Mouse (Mus musculus): Measurements from ENCODE around the gene Cdh23. TPM values are rescaled to one million over a fixed set of nuclear protein-coding genes. Genes with fewer than 3 reads are reported as not detected.

Gene Cdh23
- polyA plus RNA-seq, 1 experiment = 2.1 TPM

GRCm38 (mm10) chr10:60516286-60516685 lies 180.0 kb downstream of the Cdh23 start:
- peaks cover 15% of the 10 kb centered on the region for H3K27me3 ChIP-seq (ENCODE audit: control insufficient read depth, insufficient read depth, insufficient read length)
- H3K4me3 ChIP-seq = no peak overlapping the region
- H3ac ChIP-seq (ENCODE audit: control insufficient read depth, insufficient read length) = no peak overlapping the region
- H3K36me3 ChIP-seq (ENCODE audit: control insufficient read depth, insufficient read depth) = no peaks in the 10 kb centered on the region
- H3K79me2 ChIP-seq (ENCODE audit: control insufficient read depth, insufficient read depth) = no peaks in the 10 kb centered on the region
- no peak overlapping the region for H3K4me2 ChIP-seq (ENCODE audit: low read depth)
- no peak for TF ChIP-seq SRF (IDR thresholded peaks at IDR 0.05; ENCODE audit: control insufficient read depth, insufficient read length, low read depth)
- no peak for TF ChIP-seq REST (IDR thresholded peaks at IDR 0.05; ENCODE audit: insufficient read depth, insufficient read length)
- TF ChIP-seq POLR2AphosphoS2 (IDR thresholded peaks at IDR 0.05; ENCODE audit: insufficient read length, low read depth) = no peak
- TF ChIP-seq POLR2A (IDR thresholded peaks at IDR 0.05; ENCODE audit: insufficient read length, low read depth) = no peak
- no peak for TF ChIP-seq USF1 (IDR thresholded peaks at IDR 0.05; ENCODE audit: low read depth)
- TF ChIP-seq TCF12 (IDR thresholded peaks at IDR 0.05; ENCODE audit: insufficient read depth, poor library complexity, severe bottlenecking) = no peak
- no peak for TF ChIP-seq MYOG (IDR thresholded peaks at IDR 0.05; ENCODE audit: control insufficient read depth in 1 of 3, insufficient read depth in 1 of 3, insufficient read length in 2 of 3, low read depth in 2 of 3)
- no peak for TF ChIP-seq CEBPB (IDR thresholded peaks at IDR 0.05; ENCODE audit: insufficient read depth, poor library complexity, severe bottlenecking)
- no peak for TF ChIP-seq E2F4 (IDR thresholded peaks at IDR 0.05; ENCODE audit: insufficient read depth)
- TF ChIP-seq MYOD1 (IDR thresholded peaks at IDR 0.05; ENCODE audit: control insufficient read depth in 1 of 3, insufficient read length in 2 of 3, low read depth in 2 of 3) = no peak
- TF ChIP-seq MAX (IDR thresholded peaks at IDR 0.05; ENCODE audit: low read depth) = no peak
- TF ChIP-seq TCF3 (IDR thresholded peaks at IDR 0.05; ENCODE audit: insufficient read length, low read depth) = no peak

DNA sequence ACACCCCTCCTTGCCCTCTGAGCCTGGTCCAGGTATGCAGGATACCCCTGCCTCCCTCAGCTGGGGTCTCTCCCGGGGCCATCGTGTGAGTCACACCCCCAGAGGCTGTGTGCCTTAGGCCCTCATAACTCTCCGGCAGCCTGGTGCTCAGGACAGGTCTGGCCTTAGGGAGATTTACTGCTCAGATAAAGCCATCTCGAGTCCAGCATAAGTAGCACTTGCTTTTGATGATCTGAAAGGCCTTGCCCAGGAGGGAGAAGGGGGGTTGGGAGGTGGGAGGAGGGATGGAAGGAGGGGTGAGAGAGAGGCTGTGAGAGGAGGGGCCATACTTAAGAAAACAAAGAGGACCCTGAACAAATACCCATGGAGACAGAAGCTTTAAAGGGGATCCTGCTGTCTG lies 197.8 kb downstream of the Cdh23 start:
- no peaks in the 10 kb centered on the region for H3K36me3 ChIP-seq (ENCODE audit: control insufficient read depth, insufficient read depth)
- H3K4me2 ChIP-seq (ENCODE audit: low read depth) = no peak overlapping the region
- TF ChIP-seq POLR2A (IDR thresholded peaks at IDR 0.05; ENCODE audit: insufficient read length, low read depth) (no peak), POLR2AphosphoS2 (IDR thresholded peaks at IDR 0.05; ENCODE audit: insufficient read length, low read depth) (no peak), MAX (IDR thresholded peaks at IDR 0.05; ENCODE audit: low read depth) (no peak), TCF3 (IDR thresholded peaks at IDR 0.05; ENCODE audit: insufficient read length, low read depth) (no peak), REST (IDR thresholded peaks at IDR 0.05; ENCODE audit: insufficient read depth, insufficient read length) (no peak), MYOG (IDR thresholded peaks at IDR 0.05; ENCODE audit: control insufficient read depth in 1 of 3, insufficient read depth in 1 of 3, insufficient read length in 2 of 3, low read depth in 2 of 3) (no peak), E2F4 (IDR thresholded peaks at IDR 0.05; ENCODE audit: insufficient read depth) (no peak), TCF12 (IDR thresholded peaks at IDR 0.05; ENCODE audit: insufficient read depth, poor library complexity, severe bottlenecking) (no peak), CEBPB (IDR thresholded peaks at IDR 0.05; ENCODE audit: insufficient read depth, poor library complexity, severe bottlenecking) (no peak)
- H3K79me2 ChIP-seq (ENCODE audit: control insufficient read depth, insufficient read depth) = no peaks in the 10 kb centered on the region
- H3K27me3 ChIP-seq (ENCODE audit: control insufficient read depth, insufficient read depth, insufficient read length) = peaks cover 60% of the 10 kb centered on the region
- H3K4me3 ChIP-seq = no peak overlapping the region
- H3ac ChIP-seq (ENCODE audit: control insufficient read depth, insufficient read length) = no peak overlapping the region

DNA sequence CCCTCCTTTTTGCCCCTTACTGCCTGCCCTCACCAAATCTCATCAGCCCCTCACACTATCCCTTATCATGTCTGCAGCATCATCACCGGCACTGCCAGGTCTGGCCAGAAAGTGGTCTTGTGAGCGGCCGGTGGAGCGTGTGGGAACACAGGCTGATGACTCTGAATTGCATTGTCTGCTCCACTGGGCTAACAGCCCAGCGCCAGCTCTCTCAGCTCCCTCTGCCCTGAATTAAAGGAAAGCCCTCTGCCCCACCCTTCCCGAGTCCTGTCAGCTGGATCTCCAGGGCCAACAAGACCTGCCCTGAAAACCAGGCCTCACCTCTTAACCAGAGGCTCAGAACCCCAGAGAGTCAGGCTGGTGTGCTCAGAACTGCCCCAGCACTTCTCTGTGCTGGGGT lies 201.2 kb downstream of the Cdh23 start:
- peaks cover 54% of the 10 kb centered on the region for H3K27me3 ChIP-seq (ENCODE audit: control insufficient read depth, insufficient read depth, insufficient read length)
- no peaks in the 10 kb centered on the region for H3K79me2 ChIP-seq (ENCODE audit: control insufficient read depth, insufficient read depth)
- H3K4me2 ChIP-seq (ENCODE audit: low read depth) = no peak overlapping the region
- TF ChIP-seq MYOG (IDR thresholded peaks at IDR 0.05; ENCODE audit: control insufficient read depth in 1 of 3, insufficient read depth in 1 of 3, insufficient read length in 2 of 3, low read depth in 2 of 3) (no peak), MYOD1 (IDR thresholded peaks at IDR 0.05; ENCODE audit: control insufficient read depth in 1 of 3, insufficient read length in 2 of 3, low read depth in 2 of 3) (no peak), TCF12 (IDR thresholded peaks at IDR 0.05; ENCODE audit: insufficient read depth, poor library complexity, severe bottlenecking) (no peak), REST (IDR thresholded peaks at IDR 0.05; ENCODE audit: insufficient read depth, insufficient read length) (no peak), POLR2AphosphoS2 (IDR thresholded peaks at IDR 0.05; ENCODE audit: insufficient read length, low read depth) (no peak), TCF3 (IDR thresholded peaks at IDR 0.05; ENCODE audit: insufficient read length, low read depth) (no peak), POLR2A (IDR thresholded peaks at IDR 0.05; ENCODE audit: insufficient read length, low read depth) (no peak), CEBPB (IDR thresholded peaks at IDR 0.05; ENCODE audit: insufficient read depth, poor library complexity, severe bottlenecking) (no peak), E2F4 (IDR thresholded peaks at IDR 0.05; ENCODE audit: insufficient read depth) (no peak), MAX (IDR thresholded peaks at IDR 0.05; ENCODE audit: low read depth) (no peak), SRF (IDR thresholded peaks at IDR 0.05; ENCODE audit: control insufficient read depth, insufficient read length, low read depth) (no peak), USF1 (IDR thresholded peaks at IDR 0.05; ENCODE audit: low read depth) (no peak)
- no peak overlapping the region for H3K4me3 ChIP-seq
- H3K36me3 ChIP-seq (ENCODE audit: control insufficient read depth, insufficient read depth) = no peaks in the 10 kb centered on the region
- H3ac ChIP-seq (ENCODE audit: control insufficient read depth, insufficient read length) = no peak overlapping the region

- no peak overlapping the region for H3ac ChIP-seq (ENCODE audit: control insufficient read depth, insufficient read length)
- H3K27me3 ChIP-seq (ENCODE audit: control insufficient read depth, insufficient read depth, insufficient read length) = peaks cover 47% of the 10 kb centered on the region
- no peaks in the 10 kb centered on the region for H3K36me3 ChIP-seq (ENCODE audit: control insufficient read depth, insufficient read depth)
- no peaks in the 10 kb centered on the region for H3K79me2 ChIP-seq (ENCODE audit: control insufficient read depth, insufficient read depth)
- TF ChIP-seq SRF (IDR thresholded peaks at IDR 0.05; ENCODE audit: control insufficient read depth, insufficient read length, low read depth) (no peak), CEBPB (IDR thresholded peaks at IDR 0.05; ENCODE audit: insufficient read depth, poor library complexity, severe bottlenecking) (no peak), POLR2AphosphoS2 (IDR thresholded peaks at IDR 0.05; ENCODE audit: insufficient read length, low read depth) (no peak), TCF3 (IDR thresholded peaks at IDR 0.05; ENCODE audit: insufficient read length, low read depth) (no peak)
- H3K4me3 ChIP-seq = no peak overlapping the region
- no peak overlapping the region for H3K4me2 ChIP-seq (ENCODE audit: low read depth)
Observed at GRCm38 (mm10) chr10:60491538-60491937, 204.8 kb downstream of the Cdh23 start.

DNA sequence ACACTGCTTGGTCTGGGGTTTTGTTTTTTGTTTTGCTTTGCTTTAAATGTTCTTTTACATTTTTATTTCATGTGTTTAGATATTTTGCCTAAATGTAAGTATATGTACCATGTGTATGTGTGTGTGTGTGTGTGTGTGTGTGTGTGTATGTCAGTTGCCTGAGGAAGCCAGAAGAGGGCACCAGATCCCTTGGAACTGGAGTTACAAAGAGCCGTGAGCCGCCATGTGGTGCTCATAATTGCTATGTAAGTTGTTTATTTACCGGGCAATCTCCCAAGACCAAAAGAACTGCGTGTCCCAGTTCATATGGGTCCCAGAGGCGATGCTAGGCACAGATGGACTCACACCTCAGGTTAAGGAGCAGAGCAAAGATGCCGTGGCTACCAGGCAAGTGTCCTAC lies 214.9 kb downstream of the Cdh23 start:
- H3K27me3 ChIP-seq (ENCODE audit: control insufficient read depth, insufficient read depth, insufficient read length) = no peaks in the 10 kb centered on the region
- no peak overlapping the region for H3K4me3 ChIP-seq
- no peak for TF ChIP-seq USF1 (IDR thresholded peaks at IDR 0.05; ENCODE audit: low read depth)
- TF ChIP-seq SRF (IDR thresholded peaks at IDR 0.05; ENCODE audit: control insufficient read depth, insufficient read length, low read depth) = no peak
- TF ChIP-seq TCF12 (IDR thresholded peaks at IDR 0.05; ENCODE audit: insufficient read depth, poor library complexity, severe bottlenecking) = no peak
- no peaks in the 10 kb centered on the region for H3K36me3 ChIP-seq (ENCODE audit: control insufficient read depth, insufficient read depth)
- no peak overlapping the region for H3K4me2 ChIP-seq (ENCODE audit: low read depth)
- no peaks in the 10 kb centered on the region for H3K79me2 ChIP-seq (ENCODE audit: control insufficient read depth, insufficient read depth)
- H3ac ChIP-seq (ENCODE audit: control insufficient read depth, insufficient read length) = no peak overlapping the region

All from myocyte (in vitro differentiated cells).